Mouse (Mus musculus) brain, embryonic 14.5 days (tissue): ENCODE results near the gene Cacna2d2.

Experiments used
- CTCF ChIP-seq: fragments of 200-500 bp; IDR thresholded peaks from 2 replicates; pipeline ENCODE4 v1.5.1; 2012; ENCODE audit warnings: inconsistent platforms, mild to moderate bottlenecking, moderate library complexity, borderline replicate concordance; ENCODE audit not compliant: insufficient read depth, insufficient read length; ENCODE audit errors: extremely low read depth
- POLR2A ChIP-seq: fragments of 200-500 bp; IDR thresholded peaks from 2 replicates; pipeline ENCODE4 v1.6.1; 2012; ENCODE audit warnings: mild to moderate bottlenecking, inconsistent platforms, borderline replicate concordance; ENCODE audit not compliant: poor library complexity, insufficient read depth, insufficient read length, severe bottlenecking; ENCODE audit errors: extremely low read depth

DNA sequence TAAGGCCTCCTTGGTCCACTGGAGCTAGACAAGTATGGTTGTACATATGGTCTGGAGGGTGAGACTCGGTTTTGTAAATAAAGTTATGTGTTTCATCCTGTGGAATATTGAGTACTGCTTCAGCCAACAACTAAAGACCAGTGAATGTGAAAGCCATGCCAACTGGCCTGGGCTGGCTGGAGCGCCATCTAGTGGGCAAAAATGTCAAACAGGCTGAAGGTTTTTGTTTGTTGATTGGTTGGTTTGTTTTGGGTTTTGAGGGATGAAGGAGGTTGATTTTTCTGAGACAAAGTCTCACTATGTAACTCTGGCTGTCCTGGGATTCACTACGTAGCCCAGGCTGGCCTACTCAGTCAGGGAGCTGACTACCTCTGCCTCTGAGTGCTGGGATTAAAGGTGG, 146.2 kb downstream of the Cacna2d2 start:
- TF ChIP-seq POLR2A (no peak), CTCF (peak; percentile 94)
